Mouse (Mus musculus) testis, adult 2 months (tissue): ENCODE results near the gene Grin2b. TPM values are rescaled to one million over a fixed set of nuclear protein-coding genes. Genes with fewer than 3 reads are reported as not detected.

Experiments used
- H3K27ac ChIP-seq: fragments of 200-500 bp; 2 replicates; pipeline ENCODE4 v1.5.1; 2012; ENCODE audit warnings: low read depth, low read length; ENCODE audit not compliant: control insufficient read depth, insufficient read depth
- H3K27me3 ChIP-seq: fragments of 200-500 bp; 2 replicates; pipeline ENCODE4 v1.6.1; 2012; ENCODE audit warnings: mild to moderate bottlenecking, low read length, moderate library complexity; ENCODE audit not compliant: control insufficient read depth, insufficient read depth
- H3K36me3 ChIP-seq: fragments of 200-500 bp; 2 replicates; pipeline ENCODE4 v1.6.1; 2012; ENCODE audit warnings: mild to moderate bottlenecking, low read length; ENCODE audit not compliant: control insufficient read depth, insufficient read depth
- H3K4me1 ChIP-seq: fragments of 200-500 bp; 2 replicates; pipeline ENCODE4 v1.6.1; 2012; ENCODE audit warnings: low read length; ENCODE audit not compliant: control insufficient read depth, insufficient read depth
- H3K4me3 ChIP-seq: fragments of 200-500 bp; 2 replicates; pipeline ENCODE4 v1.5.1; 2012; ENCODE audit warnings: low read depth, mild to moderate bottlenecking, low read length, moderate library complexity, mixed read lengths; ENCODE audit not compliant: control insufficient read depth
- CTCF ChIP-seq: fragments of 200-500 bp; IDR thresholded peaks from 2 replicates; pipeline ENCODE4 v1.5.1; 2012; ENCODE audit warnings: low read depth, mild to moderate bottlenecking, inconsistent platforms, low read length, moderate library complexity; ENCODE audit not compliant: control insufficient read depth, insufficient read depth, insufficient replicate concordance
- POLR2A ChIP-seq: fragments of 200-500 bp; IDR thresholded peaks from 2 replicates; pipeline ENCODE4 v1.6.1; 2012; ENCODE audit warnings: low read depth, mild to moderate bottlenecking, inconsistent platforms, low read length, moderate library complexity; ENCODE audit not compliant: control insufficient read depth
- polyA plus RNA-seq: library from polyadenylated mRNA; depleted of rRNA; stranded (reverse); fragments of >200 nt; gene quantifications from 2 replicates; pipeline ENCODE4 v1.2.3, GENCODE M21; 2012

Gene Grin2b
- polyA plus RNA-seq, 1 experiment: 5.6 TPM

DNA sequence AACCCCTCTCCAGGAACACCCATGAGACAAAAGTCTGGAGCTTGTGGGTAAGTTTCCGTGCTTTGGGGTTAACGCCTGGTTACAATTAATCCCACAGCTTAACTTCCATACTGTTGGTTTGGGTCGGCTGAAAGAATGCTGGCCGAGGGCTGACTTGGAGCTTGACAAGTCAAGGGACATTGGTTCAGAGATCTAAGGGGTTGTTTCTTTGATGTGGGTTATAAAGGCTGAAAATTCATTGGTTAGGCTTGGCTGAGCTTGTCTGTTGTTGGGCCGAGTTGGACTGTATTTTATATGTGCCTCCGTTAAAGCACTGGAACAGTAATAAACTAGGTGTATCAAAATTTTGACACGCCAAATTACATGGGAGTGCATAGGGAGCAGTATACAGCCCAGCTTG, 359.6 kb downstream of the Grin2b start:
- no peaks in the 10 kb centered on the region for H3K4me1 ChIP-seq
- H3K36me3 ChIP-seq: no peaks in the 10 kb centered on the region
- no peaks in the 10 kb centered on the region for H3K27me3 ChIP-seq
- H3K27ac ChIP-seq: no peak overlapping the region
- no peak overlapping the region for H3K4me3 ChIP-seq
- TF ChIP-seq POLR2A (no peak), CTCF (no peak)

DNA sequence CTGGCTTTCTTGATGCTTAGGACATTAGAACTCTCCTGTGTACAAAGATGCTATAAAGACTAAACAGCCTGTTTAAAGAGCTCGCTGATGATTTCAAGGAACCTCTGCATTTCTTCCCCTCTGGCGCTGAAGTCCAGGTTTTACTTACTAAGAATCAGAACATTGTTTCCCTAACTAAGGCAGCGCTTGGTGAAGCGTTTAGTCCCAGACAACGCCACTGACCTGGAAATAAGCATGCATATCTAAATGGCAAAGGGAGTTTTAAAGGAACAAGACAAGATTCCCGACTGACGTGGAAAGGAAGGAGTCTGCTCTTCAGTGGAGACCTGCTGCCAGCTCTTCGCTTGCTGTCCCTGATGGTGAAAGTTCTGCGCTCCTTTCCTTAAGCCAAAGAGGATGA, 367.9 kb downstream of the Grin2b start:
- no peaks in the 10 kb centered on the region for H3K36me3 ChIP-seq
- no peak overlapping the region for H3K27ac ChIP-seq
- TF ChIP-seq CTCF (no peak), POLR2A (no peak)
- no peak overlapping the region for H3K4me3 ChIP-seq
- no peaks in the 10 kb centered on the region for H3K27me3 ChIP-seq
- H3K4me1 ChIP-seq: no peaks in the 10 kb centered on the region

DNA sequence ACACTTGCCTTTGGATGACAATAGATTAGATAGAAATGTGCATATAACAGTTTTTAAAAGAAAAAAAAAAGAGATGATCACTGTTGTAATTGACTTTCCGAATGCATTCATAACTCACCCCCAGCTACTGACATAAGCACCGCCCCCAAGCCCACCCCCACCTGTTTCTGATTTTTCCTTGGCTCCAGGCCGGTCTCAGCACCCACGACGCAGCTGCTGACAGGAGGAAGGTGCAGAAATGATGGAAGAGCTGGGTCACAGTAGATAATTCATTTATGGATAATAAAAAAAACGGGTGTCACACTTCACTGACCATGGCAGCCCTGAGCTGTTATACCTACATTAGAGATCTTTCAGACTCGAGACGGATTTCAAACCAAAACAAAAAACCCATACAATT, 373.4 kb downstream of the Grin2b start:
- Histone ChIP-seq H3K4me1 (no peaks in the 10 kb centered on the region), H3K4me3 (no peak overlapping the region), H3K27me3 (no peaks in the 10 kb centered on the region), H3K27ac (no peak overlapping the region), H3K36me3 (no peaks in the 10 kb centered on the region)
- no peak for TF ChIP-seq CTCF
- TF ChIP-seq POLR2A: no peak

DNA sequence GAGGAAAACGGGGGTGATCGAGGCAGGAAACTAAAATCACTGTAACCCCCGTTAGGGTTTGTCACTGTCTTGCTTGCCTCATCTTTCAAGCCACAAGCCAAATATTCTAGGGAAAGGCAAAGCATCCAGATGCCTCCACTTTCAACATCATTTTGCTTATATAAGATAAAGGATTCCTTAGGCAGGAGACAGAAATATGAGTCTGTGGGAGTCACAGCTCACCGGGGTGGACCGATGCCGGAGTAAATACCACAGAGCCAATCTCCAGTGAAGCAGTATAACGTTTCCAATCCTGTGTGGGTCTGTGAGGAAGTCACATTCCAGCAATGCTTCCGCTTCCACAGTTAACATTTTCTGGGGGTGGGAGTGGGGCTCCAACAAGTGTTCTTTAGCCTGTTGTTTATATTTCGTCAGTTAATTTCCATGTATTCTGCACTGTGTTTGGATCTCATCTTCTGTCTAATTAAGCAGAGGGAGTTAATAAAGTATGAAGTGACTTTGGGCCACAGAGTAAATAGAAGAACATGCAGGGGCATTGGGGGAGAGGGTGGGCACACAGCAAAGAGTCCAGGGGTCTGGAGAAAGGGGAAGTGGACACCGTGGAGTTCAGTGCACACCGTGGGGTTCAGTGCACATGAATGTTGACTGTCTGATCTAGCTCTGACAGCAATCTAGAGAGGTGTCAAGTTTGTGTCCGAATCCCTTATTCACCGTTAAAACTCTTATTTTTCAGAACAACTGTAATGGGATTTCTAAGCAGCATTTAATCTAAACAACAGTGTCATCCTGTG, 374.9 kb downstream of the Grin2b start:
- H3K36me3 ChIP-seq: no peaks in the 10 kb centered on the region
- no peak overlapping the region for H3K27ac ChIP-seq
- no peaks in the 10 kb centered on the region for H3K4me1 ChIP-seq
- H3K27me3 ChIP-seq: no peaks in the 10 kb centered on the region
- TF ChIP-seq CTCF (no peak), POLR2A (no peak)
- no peak overlapping the region for H3K4me3 ChIP-seq

DNA sequence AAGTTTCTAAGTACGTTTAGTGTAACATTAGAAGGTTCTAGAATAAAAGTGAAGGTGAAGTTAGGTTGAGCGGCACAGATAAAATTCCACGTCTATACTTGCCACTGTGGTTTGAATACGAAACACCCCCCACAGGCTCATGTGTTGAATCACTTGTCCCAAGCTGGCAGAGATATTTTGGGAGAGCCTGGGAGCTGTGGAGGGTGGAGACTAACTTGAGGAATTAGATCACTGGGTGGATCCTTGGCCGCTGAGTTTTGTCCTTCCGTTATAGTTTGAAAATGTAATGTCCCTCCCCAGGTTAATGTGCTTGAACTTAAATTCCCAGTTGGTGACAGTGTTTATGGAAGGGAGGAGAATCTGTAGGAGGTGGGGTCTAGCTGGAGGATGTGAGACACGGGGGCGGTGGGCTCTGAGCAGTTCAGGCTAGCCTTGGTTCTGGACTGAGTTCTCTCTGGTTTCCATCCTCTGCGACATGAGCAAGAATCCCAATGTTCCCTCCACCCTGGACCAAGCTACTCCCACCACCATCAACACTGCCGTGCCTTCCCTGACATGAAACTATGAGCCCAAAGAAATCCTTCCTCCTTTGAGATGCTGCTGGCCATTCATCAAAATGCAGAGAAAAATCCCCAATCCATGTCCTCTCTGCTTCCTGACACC, 375.8 kb downstream of the Grin2b start:
- Histone ChIP-seq H3K4me1 (no peaks in the 10 kb centered on the region), H3K36me3 (no peaks in the 10 kb centered on the region)
- TF ChIP-seq POLR2A (no peak), CTCF (no peak)

DNA sequence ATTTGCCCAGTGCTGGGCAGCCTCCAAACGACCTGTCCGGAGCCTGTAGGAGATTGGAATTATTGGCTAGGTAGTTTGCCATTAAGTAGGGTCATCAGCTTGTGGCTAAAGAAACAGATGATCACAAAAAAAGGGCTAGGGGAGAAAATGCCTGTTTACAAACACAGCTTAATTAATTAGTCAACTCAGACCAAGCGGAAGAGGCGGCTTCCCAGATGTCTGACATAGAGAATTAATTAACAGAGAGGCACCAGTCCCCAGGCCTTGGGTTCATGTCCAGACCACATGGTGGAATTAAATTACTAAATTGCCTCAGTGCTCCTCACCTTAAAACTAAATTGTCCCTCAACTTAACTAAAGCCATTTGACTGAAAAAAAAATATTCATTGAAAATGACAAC, 376.4 kb downstream of the Grin2b start:
- Histone ChIP-seq H3K36me3 (no peaks in the 10 kb centered on the region), H3K4me3 (no peak overlapping the region), H3K27ac (no peak overlapping the region), H3K4me1 (no peaks in the 10 kb centered on the region), H3K27me3 (no peaks in the 10 kb centered on the region)
- TF ChIP-seq CTCF: no peak
- no peak for TF ChIP-seq POLR2A

More for the DNA sequence above, 375.8 kb downstream of the Grin2b start:
- H3K27me3 ChIP-seq: no peaks in the 10 kb centered on the region
- no peak overlapping the region for H3K27ac ChIP-seq
- H3K4me3 ChIP-seq: no peak overlapping the region

DNA sequence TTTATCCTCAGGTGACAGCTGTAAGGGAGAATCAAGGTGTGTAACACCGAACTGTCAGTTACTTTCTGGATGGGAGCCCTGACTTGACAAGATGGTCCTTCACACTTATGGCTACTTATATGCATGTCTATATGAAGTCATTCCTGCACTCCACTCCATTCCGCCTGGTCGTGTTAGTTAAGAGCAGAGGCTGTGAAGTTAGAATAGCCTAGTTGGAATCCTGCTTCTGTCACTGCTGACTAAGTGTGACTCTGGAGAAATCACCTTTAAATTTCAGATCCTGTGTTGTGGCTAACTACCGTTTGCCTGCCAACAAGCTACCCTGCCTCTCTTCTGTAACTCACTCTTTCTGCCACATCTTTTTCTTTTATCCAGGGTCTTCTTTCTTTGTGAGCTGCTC, 381.9 kb downstream of the Grin2b start:
- Histone ChIP-seq H3K4me1 (no peaks in the 10 kb centered on the region), H3K36me3 (no peaks in the 10 kb centered on the region), H3K27me3 (no peaks in the 10 kb centered on the region), H3K4me3 (no peak overlapping the region), H3K27ac (no peak overlapping the region)
- TF ChIP-seq CTCF: no peak
- no peak for TF ChIP-seq POLR2A

DNA sequence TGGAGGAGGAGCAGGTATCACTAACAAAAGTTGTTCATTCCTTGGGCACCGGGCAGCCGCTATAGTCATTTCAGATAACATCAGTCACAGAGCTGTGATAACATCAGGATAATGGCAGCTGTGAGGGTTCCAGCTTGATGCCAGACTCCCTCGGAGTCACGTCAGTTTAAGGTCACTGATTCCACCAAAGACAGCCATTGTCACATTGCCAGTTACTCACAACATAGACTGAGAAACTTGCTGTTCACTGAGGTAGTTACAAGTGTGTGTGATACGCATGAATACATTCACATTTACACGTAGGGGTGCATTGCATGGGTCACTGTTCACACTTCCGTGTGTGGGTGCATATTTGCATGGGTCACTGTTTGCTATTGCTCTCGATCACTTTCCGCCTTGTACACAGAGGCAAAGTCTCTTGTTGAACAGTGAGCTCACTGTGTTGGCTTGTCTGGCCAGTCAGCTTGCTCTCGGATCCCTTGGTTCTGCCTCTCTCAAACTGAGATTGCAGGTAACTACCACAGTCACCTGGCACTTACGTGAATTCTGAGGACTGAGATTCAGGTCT, 383.6 kb downstream of the Grin2b start:
- Histone ChIP-seq H3K27me3 (no peaks in the 10 kb centered on the region), H3K27ac (no peak overlapping the region)
- TF ChIP-seq CTCF (no peak), POLR2A (no peak)

More for the DNA sequence above, 383.6 kb downstream of the Grin2b start:
- H3K4me3 ChIP-seq: no peak overlapping the region
- H3K36me3 ChIP-seq: no peaks in the 10 kb centered on the region
- H3K4me1 ChIP-seq: no peaks in the 10 kb centered on the region
